Mouse (Mus musculus) monocyte, adult 5-6 weeks (primary cell): ENCODE data around the gene Prkca. TPM values are rescaled to one million over a fixed set of nuclear protein-coding genes. Genes with fewer than 3 reads are reported as not detected.

ENCODE experiments used
- ATAC-seq: fragments of 153-309, 156-312 bp; replicated peaks from 2 replicates; pipeline ENCODE4 v1.8.0; 2017; ENCODE audit warnings: mild to moderate bottlenecking; ENCODE audit not compliant: low TSS enrichment, insufficient number of reproducible peaks, severe bottlenecking, poor library complexity, low FRiP score
- total RNA-seq: library from RNA; stranded (forward); fragments of 200-1000, 200-491, 200-594 nt; gene quantifications from 3 replicates; pipeline ENCODE4 v1.2.3, GENCODE M21; 2017

Gene Prkca
- 4.8 to 20.9 TPM (median 10.1 TPM) in 3 replicates for total RNA-seq

DNA sequence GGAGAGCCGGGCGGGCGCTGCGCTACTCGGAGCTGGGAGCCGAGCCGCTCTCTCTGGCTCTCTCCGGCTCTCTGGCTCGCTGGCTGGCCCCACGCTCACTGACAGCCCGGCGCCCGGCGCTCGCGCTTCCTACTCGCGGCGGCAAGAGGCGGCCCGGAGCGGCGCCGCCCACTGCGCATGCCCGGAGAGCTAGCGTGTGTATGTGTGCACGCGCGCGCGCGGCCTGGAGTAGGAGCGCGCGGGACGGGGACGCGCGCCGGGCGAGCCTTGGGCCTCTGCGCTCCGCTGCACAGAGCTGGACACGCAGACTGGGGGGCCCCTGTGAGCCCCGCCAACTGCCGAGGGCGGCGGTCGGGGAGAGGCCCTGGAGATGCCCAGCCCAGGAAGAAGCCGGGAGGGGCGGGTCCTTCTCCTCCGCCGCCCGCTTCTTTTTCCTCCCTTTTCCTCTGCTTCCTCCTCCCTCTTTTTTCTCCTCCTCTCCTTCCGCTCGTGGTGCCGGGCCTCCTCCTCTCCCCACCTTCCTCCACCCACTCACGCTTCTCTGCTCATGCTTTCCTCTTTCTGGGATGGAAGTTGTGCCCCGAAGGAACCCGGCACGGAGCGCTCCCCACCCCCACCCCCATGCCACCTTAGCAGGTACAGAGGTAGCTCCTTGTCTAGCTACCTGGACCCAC, at the start of gene Prkca:
Gene Prkca (minus strand): TSS at position 140 of the 674 bp plus-strand sequence.
- ATAC-seq = peak; percentile 64

DNA sequence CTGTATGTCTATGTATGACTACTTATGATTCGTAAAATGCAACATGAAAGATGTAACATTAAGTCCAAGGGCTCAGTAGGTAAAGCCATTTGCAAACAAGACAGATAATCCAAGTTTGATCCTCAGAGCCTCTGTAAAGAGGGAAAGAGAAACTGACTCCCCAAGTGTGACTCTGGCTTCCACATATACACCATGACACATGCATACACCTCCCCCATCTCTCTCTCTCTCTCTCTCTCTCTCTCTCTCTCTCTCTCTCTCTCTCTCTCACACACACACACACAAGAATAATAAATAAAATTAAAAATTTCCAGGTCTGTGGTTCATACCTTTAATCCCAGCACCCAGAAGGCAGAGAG, 41.9 kb upstream of the Prkca start:
- ATAC-seq = no peak

DNA sequence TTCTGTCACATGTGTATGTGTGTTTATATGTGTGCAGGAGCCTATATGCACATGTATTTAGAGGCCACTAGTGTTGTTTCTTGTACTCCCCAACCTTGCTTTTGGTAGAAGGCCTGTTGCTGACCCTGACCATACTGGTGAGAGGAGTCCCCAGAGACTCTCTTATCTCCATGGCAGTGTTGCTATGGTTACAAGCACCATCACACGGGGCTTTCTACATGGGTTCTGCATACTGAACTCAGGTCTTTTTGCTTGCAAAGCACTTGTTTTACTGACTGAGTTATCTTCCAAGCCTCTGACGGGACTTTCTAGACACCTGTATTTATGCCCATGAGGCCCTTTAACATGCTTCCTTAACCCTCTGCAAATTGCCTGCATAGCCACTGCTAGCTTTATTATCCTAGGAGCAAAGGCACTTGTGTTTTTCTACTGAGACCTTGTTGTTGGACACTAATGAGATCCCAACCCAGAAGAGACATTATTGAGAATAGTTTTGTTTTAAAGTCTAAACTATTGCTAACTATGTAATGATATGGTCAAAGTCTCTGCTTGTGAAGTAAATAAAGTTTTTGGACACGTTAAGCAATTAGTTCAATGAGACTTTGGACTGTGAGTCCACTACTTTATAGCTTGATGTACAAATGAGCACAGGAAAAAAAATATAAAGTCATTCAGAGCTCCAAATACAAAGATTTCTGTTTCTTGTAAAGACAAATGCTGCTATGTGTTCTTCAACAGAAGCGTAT, 41.4 kb upstream of the Prkca start:
- no peak for ATAC-seq

DNA sequence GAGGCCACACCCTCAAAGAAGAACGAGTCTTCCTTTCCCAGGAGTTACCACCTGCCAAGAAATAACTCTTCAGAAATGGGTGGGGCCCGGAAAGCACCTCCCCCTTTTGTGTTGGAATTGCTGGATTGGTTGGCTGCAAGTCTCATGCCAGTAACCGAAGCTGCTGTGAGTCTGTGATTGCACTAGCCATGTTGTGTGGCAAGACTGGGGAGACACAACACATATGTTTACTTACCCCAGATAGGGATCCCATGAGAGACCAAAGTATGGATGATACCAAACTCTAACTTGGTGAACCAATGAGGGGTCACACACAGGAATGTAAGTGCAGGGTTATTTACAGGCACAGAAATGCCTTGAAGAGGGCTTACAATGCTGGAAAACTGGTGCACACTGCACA, 38.9 kb upstream of the Prkca start:
- no peak for ATAC-seq

DNA sequence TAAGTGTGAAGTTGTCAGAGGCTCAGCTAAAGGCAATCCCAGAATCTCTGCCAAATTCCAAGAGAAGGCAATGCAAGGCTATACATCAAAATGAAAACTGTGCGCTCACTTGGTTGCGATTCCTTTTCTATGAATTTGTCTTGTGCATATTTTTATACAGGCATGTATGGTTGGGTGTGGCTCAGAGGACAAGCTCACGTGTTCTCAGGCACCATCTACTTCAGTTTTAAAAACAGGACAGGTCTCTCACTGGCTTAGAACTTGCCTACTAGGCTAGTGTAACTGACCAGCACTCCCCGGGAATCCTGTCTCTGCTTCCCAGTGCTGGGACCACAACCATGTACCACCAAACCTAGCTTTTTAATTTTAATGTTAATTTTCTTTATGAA, 34.6 kb upstream of the Prkca start:
- ATAC-seq = no peak

DNA sequence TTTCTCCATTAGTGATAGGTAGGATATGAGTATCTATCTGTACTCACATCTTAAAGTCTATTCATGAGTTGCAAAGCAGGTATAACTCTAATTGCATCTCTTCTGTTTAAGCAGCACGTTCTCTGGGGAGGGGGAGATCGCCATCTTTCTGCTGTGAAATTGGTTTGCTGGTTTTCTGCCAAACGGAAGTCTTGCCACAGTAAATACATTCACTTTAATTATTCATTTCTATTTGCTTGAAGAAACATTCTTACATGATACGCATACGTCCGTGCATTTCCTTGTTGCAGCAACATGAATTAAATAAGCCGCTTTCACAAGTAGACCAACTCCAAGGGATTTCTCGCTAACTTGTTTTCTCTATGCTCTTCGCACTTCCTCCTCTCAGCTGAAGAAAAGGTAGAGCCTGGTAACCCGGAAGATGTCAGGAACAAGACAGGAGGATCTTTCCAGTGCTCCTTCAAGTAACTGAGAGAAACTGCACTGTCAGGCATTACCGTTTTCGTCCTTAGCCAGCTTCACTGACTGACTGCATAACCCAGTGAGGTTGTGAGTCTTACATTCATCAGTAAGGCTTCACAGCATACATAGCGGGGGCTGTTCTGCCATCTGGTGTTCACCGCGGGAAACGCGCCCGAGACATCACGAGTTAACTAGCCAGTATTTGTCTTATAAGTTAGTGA, 34.1 kb upstream of the Prkca start:
- ATAC-seq = peak; percentile 47; the same call in 1 of the 2 replicates

DNA sequence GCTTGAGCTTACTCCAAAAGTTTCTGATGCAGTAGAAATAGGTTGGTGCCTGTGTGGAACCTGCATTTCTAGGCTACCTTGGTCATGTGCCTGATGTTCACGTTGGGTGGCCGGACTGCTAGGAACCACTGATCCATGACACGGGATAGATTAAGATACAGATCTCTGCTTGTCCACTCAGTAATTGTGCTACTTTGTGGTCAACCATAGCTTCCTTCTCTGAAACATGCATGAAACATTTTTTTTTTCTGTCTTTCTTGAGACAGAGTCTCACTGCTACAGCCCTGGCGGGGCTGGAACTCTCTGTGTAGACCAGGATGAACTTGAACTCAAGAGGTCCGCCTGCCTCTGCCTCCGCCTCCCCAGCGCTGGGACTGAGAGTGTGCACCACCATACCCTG, 33.1 kb upstream of the Prkca start:
- ATAC-seq = no peak

DNA sequence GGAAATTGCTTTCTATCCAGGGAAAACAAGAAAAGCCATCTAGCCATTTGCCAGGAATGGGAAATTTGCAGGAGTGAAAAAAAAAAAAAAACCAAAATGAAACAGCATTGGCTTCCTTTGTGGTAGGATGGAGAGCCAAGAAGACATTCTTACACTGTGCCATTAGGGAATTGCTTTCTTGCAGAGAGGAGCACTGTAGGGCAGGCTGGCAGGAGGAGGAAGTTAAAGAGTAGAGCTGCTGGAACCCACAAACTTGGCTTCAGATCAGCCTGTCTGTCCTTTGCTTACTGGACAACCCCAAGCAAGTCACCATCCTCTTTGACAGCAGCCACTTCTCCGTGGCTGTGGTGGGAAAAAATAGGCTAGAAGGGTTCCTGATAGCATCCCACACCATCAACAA, 23.3 kb upstream of the Prkca start:
- ATAC-seq = no peak

DNA sequence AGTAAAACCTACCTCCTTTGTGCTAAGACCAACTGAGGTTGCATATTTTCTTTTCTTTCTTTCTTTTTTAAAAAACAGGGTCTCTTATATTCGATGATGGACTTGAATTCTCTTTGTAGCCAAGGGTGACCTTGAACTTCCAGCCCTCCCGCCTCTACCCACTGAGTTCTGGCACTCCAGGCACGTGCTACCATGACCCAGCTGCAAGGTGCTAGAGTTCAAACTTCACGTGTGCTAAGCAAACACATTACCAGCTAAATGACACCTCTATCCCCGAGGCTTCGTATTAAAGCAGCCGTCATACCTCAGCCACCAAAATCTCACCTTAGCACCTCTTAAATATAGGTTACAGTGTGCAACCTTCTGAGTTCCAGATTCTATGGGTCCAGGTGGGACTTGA, 21.9 kb upstream of the Prkca start:
- no peak for ATAC-seq

DNA sequence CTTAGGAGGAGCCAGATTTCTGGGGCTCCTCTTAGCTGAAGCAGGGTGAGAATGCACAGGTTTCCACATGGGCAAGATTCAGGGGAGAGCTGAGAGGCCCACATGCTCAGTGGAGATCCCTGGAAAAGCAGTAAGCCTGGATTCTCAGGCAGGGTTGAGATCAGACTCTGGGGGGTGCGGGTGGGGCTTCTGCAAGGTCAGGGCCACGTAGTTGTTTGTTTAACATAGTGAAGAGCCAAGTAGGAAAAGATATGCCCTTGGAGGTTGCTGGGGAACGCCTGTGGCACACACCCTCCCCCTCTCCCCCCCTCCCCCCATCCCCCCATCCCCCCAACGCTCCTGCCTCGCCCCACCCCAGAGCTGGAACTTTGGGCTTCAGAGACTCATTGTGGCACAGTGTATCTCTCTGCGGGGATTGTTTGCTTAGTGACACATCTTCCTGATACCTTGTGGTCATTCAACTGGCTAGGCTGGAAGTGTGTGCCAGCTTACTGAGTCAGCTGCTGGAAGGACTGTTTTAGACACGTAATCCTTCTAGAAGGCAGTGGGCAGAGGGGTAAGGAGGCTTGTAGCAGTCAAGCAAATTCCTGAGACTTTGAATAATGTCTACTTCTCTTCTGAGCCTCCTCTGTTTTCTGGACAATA, 21.3 kb upstream of the Prkca start:
- no peak for ATAC-seq

DNA sequence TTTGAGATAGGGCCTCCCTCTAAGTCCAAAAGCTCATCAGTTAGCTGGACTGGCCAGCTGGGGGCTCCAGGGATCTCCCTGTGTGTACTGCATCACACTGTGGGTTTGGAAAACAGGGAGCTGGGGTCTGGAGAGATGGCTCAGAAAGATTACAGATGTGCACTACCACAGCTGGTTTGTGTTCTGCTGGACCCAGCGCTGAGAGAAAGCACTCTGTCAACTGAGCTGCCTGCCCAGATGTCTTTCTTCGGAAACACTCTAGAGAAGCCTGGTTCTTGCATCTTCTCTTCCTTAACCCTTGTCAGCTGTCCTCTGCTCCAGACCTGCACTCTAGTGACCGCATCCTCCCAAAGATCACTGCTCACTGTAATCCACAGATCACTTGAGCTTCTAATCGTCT, 20.3 kb upstream of the Prkca start:
- ATAC-seq = no peak

DNA sequence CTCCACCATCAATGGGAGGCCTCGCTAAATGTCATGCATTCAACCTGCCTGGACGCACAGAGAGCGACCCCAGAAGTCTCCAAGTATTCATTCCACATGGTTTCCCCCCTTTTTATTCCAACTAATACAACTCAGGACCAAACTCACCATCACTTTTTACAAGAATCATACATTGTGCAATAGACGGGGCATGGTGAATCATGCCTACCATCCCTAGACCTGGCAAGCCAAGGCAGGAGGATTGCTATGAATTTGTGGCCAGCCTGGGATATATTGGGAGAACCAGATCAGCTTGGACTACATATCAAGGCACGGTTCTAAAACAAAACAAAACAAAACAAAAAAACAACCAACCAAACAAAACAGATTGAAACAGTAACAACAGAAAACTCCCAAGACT, 19.2 kb upstream of the Prkca start:
- no peak for ATAC-seq

DNA sequence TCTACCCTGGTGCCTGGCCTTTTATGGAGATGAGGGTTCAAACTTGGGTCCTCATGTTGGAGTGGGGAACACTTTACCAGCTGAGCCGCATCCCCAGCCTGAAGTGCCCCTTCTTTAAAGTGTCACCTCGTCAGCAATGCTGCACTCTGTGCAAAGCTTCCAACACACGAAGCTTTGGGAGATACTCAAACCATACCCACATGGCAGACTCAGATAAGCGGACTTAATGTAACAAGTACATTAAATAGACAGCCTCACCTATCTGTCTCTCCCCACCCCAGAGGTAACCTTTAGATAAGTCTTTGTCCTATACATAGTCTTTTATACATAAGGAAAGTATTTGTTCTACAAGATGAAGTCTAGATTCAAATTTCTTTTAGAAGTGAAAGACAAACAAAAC, 17.3 kb upstream of the Prkca start:
- ATAC-seq = no peak

DNA sequence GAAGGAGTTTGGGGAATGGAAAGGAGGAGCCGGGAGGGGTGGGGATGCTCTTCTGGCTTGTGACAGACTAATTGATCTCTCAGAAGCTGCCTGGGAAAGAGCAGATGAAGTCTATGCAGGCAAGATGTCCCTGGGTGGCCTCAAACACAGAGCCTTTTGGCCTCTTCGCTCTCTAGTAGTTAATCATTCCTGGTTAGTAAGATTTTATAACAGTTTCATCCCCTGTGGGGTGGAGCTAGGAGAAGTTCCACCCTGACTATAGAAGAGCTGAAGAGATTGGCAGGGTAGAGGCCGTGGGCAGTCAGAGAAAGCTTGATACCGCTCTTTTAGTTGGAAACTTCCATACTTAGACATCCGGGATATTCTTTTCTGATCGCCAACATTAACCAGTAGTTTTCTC, 15.2 kb upstream of the Prkca start:
- ATAC-seq = no peak

DNA sequence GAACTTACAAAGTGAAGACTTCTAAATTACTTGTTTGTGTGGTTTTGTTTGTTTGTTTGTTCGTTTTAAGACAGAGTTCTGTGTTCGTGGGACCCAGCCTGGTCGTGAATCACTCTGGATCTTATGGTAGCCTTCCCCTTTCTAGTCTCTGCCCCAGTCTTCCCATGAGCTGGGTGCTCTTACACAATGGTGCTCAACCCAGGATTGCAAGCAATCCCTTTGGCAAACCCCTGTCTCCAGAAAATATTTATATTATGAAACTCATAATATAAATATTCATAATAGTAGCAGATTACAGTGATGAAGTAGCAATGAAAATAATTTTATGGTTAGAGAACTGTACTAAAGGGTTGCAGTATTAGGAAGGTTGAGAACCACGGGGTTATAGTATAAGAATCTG, 12.3 kb upstream of the Prkca start:
- no peak for ATAC-seq

DNA sequence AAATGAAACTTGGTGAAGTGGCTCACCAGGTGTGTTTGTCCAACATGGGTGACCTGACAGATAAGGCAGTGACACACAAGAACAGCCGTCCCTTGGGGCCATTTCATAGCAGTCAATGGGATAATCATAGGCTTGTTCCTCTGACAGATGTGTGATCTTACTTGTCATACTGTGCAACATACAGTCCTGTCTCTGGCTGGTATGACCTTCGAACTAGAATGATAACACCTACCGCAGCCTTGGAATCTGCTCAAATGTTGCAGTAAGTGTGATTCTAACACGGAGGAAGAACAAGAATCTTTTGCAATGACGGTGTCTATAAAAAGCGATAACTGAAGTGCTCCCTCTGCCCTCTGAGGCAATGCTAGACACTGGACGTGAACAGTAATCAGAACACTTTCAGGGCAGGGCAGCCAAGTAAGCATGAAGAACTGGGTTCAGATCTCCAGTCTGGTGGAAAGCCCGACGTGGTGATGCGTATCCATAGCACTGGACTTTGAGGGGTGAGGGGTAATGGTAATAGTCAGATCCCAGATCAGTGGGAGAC, 9.2 kb upstream of the Prkca start:
- ATAC-seq = no peak

DNA sequence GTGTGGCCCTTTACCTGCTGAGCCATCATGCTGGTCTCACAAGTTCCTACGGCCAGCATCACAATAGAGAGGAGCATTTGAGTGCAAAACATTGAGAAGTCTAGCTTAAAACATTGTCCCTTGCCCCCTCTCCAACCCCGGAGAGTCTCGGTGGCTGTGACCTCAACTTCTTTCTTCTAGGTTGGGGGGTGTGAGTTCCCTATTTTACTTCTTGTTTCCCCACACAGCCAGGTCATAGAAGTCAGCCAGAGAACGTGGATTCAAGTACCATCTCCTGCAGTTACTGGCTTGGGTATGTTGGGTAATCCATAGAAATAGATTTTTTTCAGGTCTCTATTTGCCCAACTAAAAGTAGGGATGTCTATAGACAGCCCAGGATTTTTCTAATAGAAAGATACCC, 7.1 kb upstream of the Prkca start:
- ATAC-seq = no peak

DNA sequence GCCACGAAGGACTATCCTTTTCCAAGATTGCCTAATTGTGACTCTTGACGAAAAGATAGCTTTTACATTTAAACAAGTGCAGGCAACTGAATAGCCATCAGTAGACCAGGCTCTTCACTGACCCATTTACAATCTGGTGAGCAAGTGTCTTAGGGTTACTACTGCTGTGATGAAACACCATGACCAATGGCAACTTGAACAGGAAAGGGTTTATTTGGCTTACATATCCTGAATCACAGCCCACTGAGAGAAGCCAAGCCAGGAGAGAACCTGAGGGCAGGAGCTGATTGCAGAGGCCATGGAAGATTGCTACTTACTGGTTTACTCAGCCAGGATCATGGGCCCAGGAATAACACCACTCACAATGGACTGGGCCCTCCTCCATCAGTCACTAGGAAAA, 1.6 kb upstream of the Prkca start:
- ATAC-seq = no peak

DNA sequence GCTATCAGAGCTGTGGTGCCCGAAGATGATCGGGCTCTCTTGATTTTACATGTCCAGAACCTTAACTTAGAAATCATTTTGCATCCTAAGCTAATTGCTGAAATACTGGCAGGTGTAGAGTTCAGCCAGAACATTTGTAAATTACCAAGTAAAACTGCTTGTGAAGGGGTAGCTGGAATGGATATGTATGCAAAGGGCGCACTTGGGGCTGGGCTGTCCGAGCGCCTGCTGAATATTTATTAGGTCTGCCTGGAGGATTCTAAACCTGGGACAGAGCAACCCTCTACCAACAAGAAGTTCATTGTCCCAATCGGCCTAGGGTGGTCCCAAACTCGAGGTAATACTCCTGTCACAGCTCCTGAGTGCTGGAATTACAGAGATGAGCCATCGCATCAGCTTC, 1.0 kb upstream of the Prkca start:
- no peak for ATAC-seq
